Mouse (Mus musculus): ENCODE results near the gene Teddm1b. TPM values are rescaled to one million over a fixed set of nuclear protein-coding genes. Genes with fewer than 3 reads are reported as not detected.

The Teddm1b gene
- polyA plus RNA-seq, 1 experiment from 2014 or later: 0.08 TPM

- peaks cover 56% of the 10 kb centered on the region for H3K36me3 ChIP-seq
- no peak for ATAC-seq (ENCODE audit: extremely low read depth, insufficient number of reproducible peaks, low FRiP score, low TSS enrichment)
- WGBS: 92% methylated on average over 13 of the region's 13 CpGs
Observed at GRCm38 (mm10) chr1:153903006-153903405, 28.9 kb downstream of the Teddm1b start.

GRCm38 (mm10) chr1:153904236-153904635 lies 30.1 kb downstream of the Teddm1b start:
- H3K4me1 ChIP-seq: peaks cover 16% of the 10 kb centered on the region
- ATAC-seq (ENCODE audit: extremely low read depth, insufficient number of reproducible peaks, low FRiP score, low TSS enrichment): no peak
- no peak overlapping the region for H3K27ac ChIP-seq (replicated peaks)
- WGBS: 94% methylated on average over 14 of the region's 14 CpGs
- no peak overlapping the region for H3K4me2 ChIP-seq
- peaks cover 68% of the 10 kb centered on the region for H3K36me3 ChIP-seq
- no peak overlapping the region for H3K4me3 ChIP-seq
- no peaks in the 10 kb centered on the region for H3K27me3 ChIP-seq (replicated peaks)
- no peak overlapping the region for H3K9ac ChIP-seq
- no peaks in the 10 kb centered on the region for H3K9me3 ChIP-seq

More at GRCm38 (mm10) chr1:153903006-153903405, 28.9 kb downstream of the Teddm1b start:
- Histone ChIP-seq H3K4me3 (no peak overlapping the region), H3K4me2 (no peak overlapping the region), H3K4me1 (peaks cover 27% of the 10 kb centered on the region), H3K9me3 (no peaks in the 10 kb centered on the region), H3K27ac (replicated peaks) (no peak overlapping the region), H3K9ac (no peak overlapping the region), H3K27me3 (replicated peaks) (no peaks in the 10 kb centered on the region)

GRCm38 (mm10) chr1:153905884-153906283 lies 31.7 kb downstream of the Teddm1b start:
- Histone ChIP-seq H3K36me3 (peaks cover 82% of the 10 kb centered on the region), H3K4me1 (peaks cover 15% of the 10 kb centered on the region), H3K9me3 (no peaks in the 10 kb centered on the region), H3K27me3 (replicated peaks) (no peaks in the 10 kb centered on the region), H3K4me3 (no peak overlapping the region), H3K27ac (replicated peaks) (no peak overlapping the region), H3K4me2 (no peak overlapping the region), H3K9ac (no peak overlapping the region)
- 82% methylated on average over 3 of the region's 3 CpGs for WGBS
- ATAC-seq (ENCODE audit: extremely low read depth, insufficient number of reproducible peaks, low FRiP score, low TSS enrichment): no peak

- 85% methylated on average over 6 of the region's 6 CpGs for WGBS
- no peak for ATAC-seq (ENCODE audit: extremely low read depth, insufficient number of reproducible peaks, low FRiP score, low TSS enrichment)
- H3K9ac ChIP-seq: no peak overlapping the region
- no peaks in the 10 kb centered on the region for H3K4me1 ChIP-seq
- no peak overlapping the region for H3K4me3 ChIP-seq
- peaks cover 81% of the 10 kb centered on the region for H3K36me3 ChIP-seq
- H3K27me3 ChIP-seq (replicated peaks): no peaks in the 10 kb centered on the region
- H3K9me3 ChIP-seq: no peaks in the 10 kb centered on the region
- H3K4me2 ChIP-seq: no peak overlapping the region
- H3K27ac ChIP-seq (replicated peaks): no peak overlapping the region
Observed at GRCm38 (mm10) chr1:153908208-153908607, 34.1 kb downstream of the Teddm1b start.

- WGBS: 84% methylated on average over 4 of the region's 4 CpGs
- Histone ChIP-seq H3K27ac (replicated peaks) (no peak overlapping the region), H3K4me2 (no peak overlapping the region), H3K36me3 (peaks cover 76% of the 10 kb centered on the region), H3K9ac (no peak overlapping the region), H3K4me1 (no peaks in the 10 kb centered on the region), H3K4me3 (no peak overlapping the region), H3K9me3 (no peaks in the 10 kb centered on the region), H3K27me3 (replicated peaks) (no peaks in the 10 kb centered on the region)
- ATAC-seq (ENCODE audit: extremely low read depth, insufficient number of reproducible peaks, low FRiP score, low TSS enrichment): no peak
Observed at GRCm38 (mm10) chr1:153908741-153909140, 34.6 kb downstream of the Teddm1b start.

GRCm38 (mm10) chr1:153909213-153909962 lies 35.2 kb downstream of the Teddm1b start:
- Histone ChIP-seq H3K4me2 (no peak overlapping the region), H3K4me1 (0 out of 2 replicates have a peak, but pooled peaks cover 5% of the 10 kb centered on the region), H3K9ac (no peak overlapping the region), H3K36me3 (peaks cover 69% of the 10 kb centered on the region), H3K27ac (replicated peaks) (no peak overlapping the region), H3K4me3 (no peak overlapping the region), H3K27me3 (replicated peaks) (no peaks in the 10 kb centered on the region), H3K9me3 (no peaks in the 10 kb centered on the region)
- WGBS: 80% methylated on average over 10 of the region's 10 CpGs
- no peak for ATAC-seq (ENCODE audit: extremely low read depth, insufficient number of reproducible peaks, low FRiP score, low TSS enrichment)

DNA sequence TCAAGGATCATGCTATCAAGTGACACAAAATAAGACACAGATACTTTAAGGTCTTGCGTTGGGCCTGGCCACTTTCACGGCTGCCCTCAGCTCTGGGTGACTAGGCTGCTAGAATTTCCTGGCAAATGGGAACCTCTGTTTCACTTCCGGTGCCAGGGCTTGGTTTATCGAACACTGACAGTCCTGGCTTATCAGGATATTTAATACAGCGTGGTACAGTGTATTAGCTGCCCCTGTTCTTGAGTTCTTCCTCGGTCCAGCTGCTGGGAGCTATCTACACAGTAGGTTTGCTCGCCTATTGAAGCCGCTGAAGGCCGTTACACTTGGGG lies 35.8 kb downstream of the Teddm1b start:
- peaks cover 64% of the 10 kb centered on the region for H3K36me3 ChIP-seq
- H3K4me2 ChIP-seq: no peak overlapping the region
- 80% methylated on average over 9 of the region's 9 CpGs for WGBS
- 0 out of 2 replicates have a peak, but pooled peaks cover 5% of the 10 kb centered on the region for H3K4me1 ChIP-seq
- no peak for ATAC-seq (ENCODE audit: extremely low read depth, insufficient number of reproducible peaks, low FRiP score, low TSS enrichment)
- no peaks in the 10 kb centered on the region for H3K9me3 ChIP-seq
- no peak overlapping the region for H3K27ac ChIP-seq (replicated peaks)
- H3K27me3 ChIP-seq (replicated peaks): no peaks in the 10 kb centered on the region
- no peak overlapping the region for H3K4me3 ChIP-seq
- H3K9ac ChIP-seq: no peak overlapping the region

DNA sequence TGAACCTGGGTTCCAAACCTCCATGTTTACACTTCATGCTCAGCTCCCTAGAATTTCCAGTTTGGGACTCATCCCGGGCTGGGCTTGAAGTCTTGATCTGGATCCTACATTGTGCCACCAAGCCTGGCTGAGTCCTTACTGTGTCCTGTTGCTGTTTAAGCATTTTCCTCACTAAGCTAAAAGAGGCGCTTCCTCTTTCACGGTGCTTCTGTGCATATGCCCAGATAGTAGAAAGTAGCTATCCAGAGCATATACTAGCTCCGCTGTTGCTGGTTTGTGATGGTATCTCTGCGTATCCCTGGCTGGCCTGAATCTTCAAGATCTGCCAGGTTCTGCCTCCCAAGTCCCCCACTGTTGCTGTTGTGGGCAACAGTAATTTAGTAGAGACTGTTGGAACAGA lies 36.3 kb downstream of the Teddm1b start:
- Histone ChIP-seq H3K36me3 (peaks cover 59% of the 10 kb centered on the region), H3K4me2 (no peak overlapping the region)
- 82% methylated on average over 5 of the region's 5 CpGs for WGBS

GRCm38 (mm10) chr1:153911276-153911795 lies 37.2 kb downstream of the Teddm1b start:
- Histone ChIP-seq H3K27ac (replicated peaks) (no peak overlapping the region), H3K9ac (no peak overlapping the region), H3K27me3 (replicated peaks) (no peaks in the 10 kb centered on the region), H3K4me3 (no peak overlapping the region), H3K9me3 (no peaks in the 10 kb centered on the region), H3K4me2 (no peak overlapping the region), H3K36me3 (peaks cover 50% of the 10 kb centered on the region), H3K4me1 (0 out of 2 replicates have a peak, but pooled peaks cover 5% of the 10 kb centered on the region)
- no peak for ATAC-seq (ENCODE audit: extremely low read depth, insufficient number of reproducible peaks, low FRiP score, low TSS enrichment)
- WGBS: 84% methylated on average over 6 of the region's 6 CpGs

More for the DNA sequence above, 36.3 kb downstream of the Teddm1b start:
- no peak for ATAC-seq (ENCODE audit: extremely low read depth, insufficient number of reproducible peaks, low FRiP score, low TSS enrichment)
- Histone ChIP-seq H3K27ac (replicated peaks) (no peak overlapping the region), H3K9ac (no peak overlapping the region), H3K27me3 (replicated peaks) (no peaks in the 10 kb centered on the region), H3K4me3 (no peak overlapping the region), H3K9me3 (no peaks in the 10 kb centered on the region), H3K4me1 (0 out of 2 replicates have a peak, but pooled peaks cover 5% of the 10 kb centered on the region)

DNA sequence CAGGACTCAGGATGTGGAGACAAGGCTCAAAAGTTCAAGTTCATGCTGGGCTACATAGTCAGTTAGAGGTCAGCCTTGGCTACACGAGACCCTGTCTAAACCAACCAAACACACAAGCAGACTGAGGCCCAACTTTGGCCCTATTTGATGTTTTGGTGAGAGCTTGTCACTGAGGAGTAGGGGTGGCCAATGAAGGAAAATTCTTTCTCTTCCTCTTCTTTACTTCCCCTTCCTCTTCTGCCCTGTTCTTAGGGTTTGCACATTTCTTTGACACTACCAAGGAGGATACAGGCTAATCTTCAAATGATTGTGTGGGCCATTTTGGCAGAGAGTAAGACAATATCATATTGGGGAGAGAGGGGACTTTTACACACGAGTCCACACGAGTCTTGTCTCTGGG lies 39.7 kb downstream of the Teddm1b start:
- Histone ChIP-seq H3K36me3 (peaks cover 24% of the 10 kb centered on the region), H3K27me3 (replicated peaks) (no peaks in the 10 kb centered on the region), H3K9me3 (no peaks in the 10 kb centered on the region), H3K27ac (replicated peaks) (no peak overlapping the region), H3K9ac (no peak overlapping the region), H3K4me3 (no peak overlapping the region), H3K4me1 (peaks cover 11% of the 10 kb centered on the region), H3K4me2 (no peak overlapping the region)
- 57% methylated on average over 3 of the region's 3 CpGs for WGBS
- no peak for ATAC-seq (ENCODE audit: extremely low read depth, insufficient number of reproducible peaks, low FRiP score, low TSS enrichment)

GRCm38 (mm10) chr1:153918521-153919206 lies 44.5 kb downstream of the Teddm1b start:
- Histone ChIP-seq H3K9me3 (no peaks in the 10 kb centered on the region), H3K27ac (replicated peaks) (peak overlapping the region; percentile 46), H3K4me2 (no peak overlapping the region), H3K4me1 (peaks cover 24% of the 10 kb centered on the region), H3K4me3 (no peak overlapping the region), H3K27me3 (replicated peaks) (no peaks in the 10 kb centered on the region), H3K36me3 (no peaks in the 10 kb centered on the region), H3K9ac (no peak overlapping the region)
- WGBS: 58% methylated on average over 3 of the region's 3 CpGs
- ATAC-seq (ENCODE audit: extremely low read depth, insufficient number of reproducible peaks, low FRiP score, low TSS enrichment): peak; percentile 46; the same call in 1 of the 2 replicates
